Comparison of ENCODE assay signal across 8 mouse cellular contexts in genomic region chr12:108249522-108249921, GRCm38 (mm10). TPM values are rescaled to one million over a fixed set of nuclear protein-coding genes. Genes with fewer than 3 reads are reported as not detected.
DNase-seq lines count a peak whose midpoint lies in the region; ATAC-seq and TF ChIP-seq lines count a peak whose summit lies in the region.

No protein-coding gene starts in this region.

- H3K9ac ChIP-seq in forebrain, embryonic 11.5 days (ENCODE audit: low read length), result no peak overlapping the region
- peak overlapping the region; percentile 33; the same call in 1 of the 2 replicates for H3K9ac ChIP-seq in intestine, embryonic 16.5 days (ENCODE audit: low read depth, low read length)
- no peak overlapping the region for H3K9ac ChIP-seq in forebrain, postnatal 0 days

- no peak for TF ChIP-seq CTCF in lung, adult 2 months (IDR thresholded peaks at IDR 0.05; ENCODE audit: insufficient read depth, low read length)
- TF ChIP-seq CTCF in forebrain, postnatal 0 days (IDR thresholded peaks at IDR 0.05; ENCODE audit: low read depth), result no peak

- H3K27me3 ChIP-seq in forebrain, embryonic 10.5 days (ENCODE audit: poor library complexity, severe bottlenecking), result no peaks in the 10 kb centered on the region
- H3K27me3 ChIP-seq in forebrain, embryonic 11.5 days (ENCODE audit: control insufficient read depth, insufficient read depth, low read length), result no peaks in the 10 kb centered on the region
- H3K27me3 ChIP-seq in intestine, embryonic 16.5 days (replicated peaks; ENCODE audit: control insufficient read depth, insufficient read depth, low read length), result no peaks in the 10 kb centered on the region
- no peaks in the 10 kb centered on the region for H3K27me3 ChIP-seq in forebrain, postnatal 0 days (ENCODE audit: insufficient read depth, low read length)

- 93% methylated on average over 10 of the region's 10 CpGs for WGBS in forebrain, embryonic 10.5 days
- 82% methylated on average over 10 of the region's 10 CpGs for WGBS in forebrain, embryonic 11.5 days
- WGBS in intestine, embryonic 16.5 days, result 44% methylated on average over 10 of the region's 10 CpGs
- WGBS in lung, adult 2 months, result 18% methylated on average over 10 of the region's 10 CpGs
- 47% methylated on average over 10 of the region's 10 CpGs for WGBS in forebrain, postnatal 0 days

- no peak overlapping the region for H3K4me3 ChIP-seq in forebrain, embryonic 10.5 days
- H3K4me3 ChIP-seq in forebrain, embryonic 11.5 days (ENCODE audit: low read depth, low read length), result no peak overlapping the region
- peak overlapping the region; percentile 35 for H3K4me3 ChIP-seq in brown adipose tissue, adult 24 weeks (ENCODE audit: insufficient read depth, low read depth, low read length)
- H3K4me3 ChIP-seq in intestine, embryonic 16.5 days (ENCODE audit: low read length), result no peak overlapping the region
- peak overlapping the region; percentile 3 for H3K4me3 ChIP-seq in lung, adult 2 months (replicated peaks; ENCODE audit: extremely low read depth, low read depth, low read length)
- H3K4me3 ChIP-seq in forebrain, postnatal 0 days (ENCODE audit: low read depth, low read length), result no peak overlapping the region

- peaks cover 16% of the 10 kb centered on the region for H3K36me3 ChIP-seq in forebrain, embryonic 10.5 days (replicated peaks)
- no peaks in the 10 kb centered on the region for H3K36me3 ChIP-seq in forebrain, embryonic 11.5 days (ENCODE audit: control insufficient read depth, insufficient read depth, low read length)
- H3K36me3 ChIP-seq in intestine, embryonic 16.5 days (ENCODE audit: control insufficient read depth, insufficient read depth, low read length), result no peaks in the 10 kb centered on the region
- no peaks in the 10 kb centered on the region for H3K36me3 ChIP-seq in forebrain, postnatal 0 days (ENCODE audit: insufficient read depth)

- peaks cover 89% of the 10 kb centered on the region for H3K4me1 ChIP-seq in forebrain, embryonic 10.5 days
- peaks cover 16% of the 10 kb centered on the region for H3K4me1 ChIP-seq in forebrain, embryonic 11.5 days (replicated peaks; ENCODE audit: control insufficient read depth, insufficient read depth, low read length)
- H3K4me1 ChIP-seq in brown adipose tissue, adult 24 weeks (ENCODE audit: control insufficient read depth, insufficient read depth, insufficient read length, low read length), result peaks cover 50% of the 10 kb centered on the region
- peaks cover 82% of the 10 kb centered on the region for H3K4me1 ChIP-seq in intestine, embryonic 16.5 days (ENCODE audit: control insufficient read depth, insufficient read depth, low read length)
- peaks cover 25% of the 10 kb centered on the region for H3K4me1 ChIP-seq in lung, adult 2 months (ENCODE audit: control insufficient read depth, insufficient read depth, low read length)
- H3K4me1 ChIP-seq in forebrain, postnatal 0 days (ENCODE audit: insufficient read depth), result peaks cover 9% of the 10 kb centered on the region

- no peak overlapping the region for H3K4me2 ChIP-seq in forebrain, embryonic 11.5 days (ENCODE audit: low read depth, low read length, severe bottlenecking)
- H3K4me2 ChIP-seq in intestine, embryonic 16.5 days (ENCODE audit: low read depth, low read length), result peak overlapping the region; percentile 27; the same call in 1 of the 2 replicates
- H3K4me2 ChIP-seq in forebrain, postnatal 0 days (ENCODE audit: low read depth), result no peak overlapping the region

- DNase-seq in forebrain, embryonic 10.5 days (ENCODE audit: extremely low spot score, low spot score), result no peak
- no peak for DNase-seq in forebrain, embryonic 11.5 days (ENCODE audit: low spot score)
- peak; percentile 73 for DNase-seq in lung, adult 2 months
- DNase-seq in thymus, postnatal 14 days, result no peak
- no peak for DNase-seq in c-Kit-positive CD71-positive TER-119-positive erythroid progenitor cells, embryonic 14.5 days (ENCODE audit: low spot score)
- no peak for DNase-seq in forebrain, postnatal 0 days

- H3K27ac ChIP-seq in forebrain, embryonic 10.5 days, result 0 out of 2 replicates have a peak overlapping the region, but pooled peaks have one; percentile 37
- no peak overlapping the region for H3K27ac ChIP-seq in forebrain, embryonic 11.5 days (ENCODE audit: low read depth, low read length)
- H3K27ac ChIP-seq in brown adipose tissue, adult 24 weeks (replicated peaks; ENCODE audit: low read depth, low read length), result no peak overlapping the region
- peak overlapping the region; percentile 66; the same call in 1 of the 2 replicates for H3K27ac ChIP-seq in intestine, embryonic 16.5 days (ENCODE audit: low read length)
- no peak overlapping the region for H3K27ac ChIP-seq in forebrain, postnatal 0 days (ENCODE audit: low read depth, low read length)

- no peaks in the 10 kb centered on the region for H3K9me3 ChIP-seq in forebrain, embryonic 10.5 days
- no peaks in the 10 kb centered on the region for H3K9me3 ChIP-seq in forebrain, embryonic 11.5 days (ENCODE audit: control insufficient read depth, low read length)
- H3K9me3 ChIP-seq in intestine, embryonic 16.5 days (ENCODE audit: control insufficient read depth, low read length), result no peaks in the 10 kb centered on the region
- H3K9me3 ChIP-seq in forebrain, postnatal 0 days (ENCODE audit: low read length), result no peaks in the 10 kb centered on the region

- peak; percentile 27; the same call in 1 of the 2 replicates for TF ChIP-seq POLR2A in lung, adult 2 months (IDR thresholded peaks at IDR 0.05; ENCODE audit: borderline replicate concordance, extremely low read depth, low read depth, low read length)

- ATAC-seq in forebrain, embryonic 11.5 days (replicated peaks; ENCODE audit: low FRiP score), result no peak
- peak; percentile 41 for ATAC-seq in intestine, embryonic 16.5 days
- ATAC-seq in forebrain, postnatal 0 days, result no peak

RNA-seq across cellular contexts. Expression of gene Ccdc85c, which starts 25.7 kb away (rescaled TPM):
- polyA plus RNA-seq in forebrain, embryonic 10.5 days (2016; fragmentation: Nextera tagmentation; extraction: Ambion mirVana), result 13.5 and 14.6 TPM in 2 replicates
- polyA plus RNA-seq in forebrain, embryonic 11.5 days (2014; fragmentation: Nextera tagmentation; extraction: Ambion mirVana), result 18.0 and 18.8 TPM in 2 replicates
- polyA plus RNA-seq in brown adipose tissue, adult 24 weeks (2012; ENCODE audit: insufficient read depth, insufficient read length, missing spikeins), result 2.3 and 3.3 TPM in 2 replicates
- polyA plus RNA-seq in intestine, embryonic 16.5 days (2015; fragmentation: Nextera tagmentation; extraction: Ambion mirVana), result 4.8 and 7.1 TPM in 2 replicates
- polyA plus RNA-seq in lung, adult 2 months (2012; rRNA removed), result 22.2 and 22.5 TPM in 2 replicates
- total RNA-seq in forebrain, postnatal 0 days (2014; rRNA removed), result 66.1 and 68.0 TPM in 2 replicates
- 15.5 and 16.2 TPM in 2 replicates for polyA plus RNA-seq in forebrain, postnatal 0 days (2015; fragmentation: Nextera tagmentation; extraction: Ambion mirVana)

RNA-seq across cellular contexts. Expression of gene Hhipl1, which starts 56.5 kb away (rescaled TPM):
- polyA plus RNA-seq in forebrain, embryonic 10.5 days (2016; fragmentation: Nextera tagmentation; extraction: Ambion mirVana), result 2.8 and 3.4 TPM in 2 replicates
- 2.5 and 3.0 TPM in 2 replicates for polyA plus RNA-seq in forebrain, embryonic 11.5 days (2014; fragmentation: Nextera tagmentation; extraction: Ambion mirVana)
- polyA plus RNA-seq in brown adipose tissue, adult 24 weeks (2012; ENCODE audit: insufficient read depth, insufficient read length, missing spikeins), result not detected in 2 replicates
- polyA plus RNA-seq in intestine, embryonic 16.5 days (2015; fragmentation: Nextera tagmentation; extraction: Ambion mirVana), result 0.43 and 0.53 TPM in 2 replicates
- 1.3 and 1.8 TPM in 2 replicates for polyA plus RNA-seq in lung, adult 2 months (2012; rRNA removed)
- 3.9 and 5.2 TPM in 2 replicates for total RNA-seq in forebrain, postnatal 0 days (2014; rRNA removed)
- polyA plus RNA-seq in forebrain, postnatal 0 days (2015; fragmentation: Nextera tagmentation; extraction: Ambion mirVana), result 1.1 and 1.5 TPM in 2 replicates

Comparison
In these comparisons a context has a peak if more than half of its experiments do, and no peak if none do; other contexts are left out.
1. H3K27ac ChIP-seq: peak in forebrain, embryonic 10.5 days (single experiment) and intestine, embryonic 16.5 days (single experiment); none in forebrain, embryonic 11.5 days (single experiment), brown adipose tissue, adult 24 weeks (single experiment) and forebrain, postnatal 0 days (single experiment).
2. H3K4me3 ChIP-seq: peak in brown adipose tissue, adult 24 weeks (single experiment) and lung, adult 2 months (single experiment); none in forebrain, embryonic 10.5 days (single experiment), forebrain, embryonic 11.5 days (single experiment), intestine, embryonic 16.5 days (single experiment) and forebrain, postnatal 0 days (single experiment).